Mouse (Mus musculus): ENCODE measurements around the gene Zglp1.

- no peak for TF ChIP-seq ZNF384 (IDR thresholded peaks at IDR 0.05; ENCODE audit: low read depth, low read length)
- no peak for TF ChIP-seq MAFK (IDR thresholded peaks at IDR 0.05; ENCODE audit: insufficient read depth, low read depth, low read length)
Observed at GRCm38 (mm10) chr9:21115105-21115504, 48.2 kb upstream of the Zglp1 start.
